Mouse (Mus musculus): ENCODE data around the gene Rras. TPM values are rescaled to one million over a fixed set of nuclear protein-coding genes. Genes with fewer than 3 reads are reported as not detected.
A peak's percentile ranks its signal among the peaks of the same experiment; 100 is the strongest.

Gene Rras
- total RNA-seq, 1 experiment from 2014 or later = 1.1 TPM

- no peak for ATAC-seq (replicated peaks; ENCODE audit: low read depth, poor library complexity, severe bottlenecking)
Measured at GRCm38 (mm10) chr7:45024281-45025248, 6.8 kb downstream of the Rras start.

GRCm38 (mm10) chr7:45025601-45026220 is 8.0 kb downstream of the Rras start:
- ATAC-seq (replicated peaks; ENCODE audit: low read depth, poor library complexity, severe bottlenecking) = no peak

- no peak for ATAC-seq (replicated peaks; ENCODE audit: low read depth, poor library complexity, severe bottlenecking)
Measured at GRCm38 (mm10) chr7:45026256-45026655, 8.5 kb downstream of the Rras start.

- ATAC-seq (replicated peaks; ENCODE audit: low read depth, poor library complexity, severe bottlenecking) = no peak
Measured at GRCm38 (mm10) chr7:45027761-45028160, 10.0 kb downstream of the Rras start.

- no peak for ATAC-seq (replicated peaks; ENCODE audit: low read depth, poor library complexity, severe bottlenecking)
Measured at GRCm38 (mm10) chr7:45028351-45028750, 10.6 kb downstream of the Rras start.

- ATAC-seq (replicated peaks; ENCODE audit: low read depth, poor library complexity, severe bottlenecking) = no peak
Measured at GRCm38 (mm10) chr7:45029995-45030394, 12.2 kb downstream of the Rras start.

GRCm38 (mm10) chr7:45030857-45031256 is 13.1 kb downstream of the Rras start:
- ATAC-seq (replicated peaks; ENCODE audit: low read depth, poor library complexity, severe bottlenecking) = no peak

- ATAC-seq (replicated peaks; ENCODE audit: low read depth, poor library complexity, severe bottlenecking) = no peak
Measured at GRCm38 (mm10) chr7:45033722-45034359, 16.1 kb downstream of the Rras start.

GRCm38 (mm10) chr7:45035631-45036030 is 17.9 kb downstream of the Rras start:
- no peak for ATAC-seq (replicated peaks; ENCODE audit: low read depth, poor library complexity, severe bottlenecking)

- no peak for ATAC-seq (replicated peaks; ENCODE audit: low read depth, poor library complexity, severe bottlenecking)
Measured at GRCm38 (mm10) chr7:45036702-45037101, 18.9 kb downstream of the Rras start.

GRCm38 (mm10) chr7:45037720-45038361 is 20.1 kb downstream of the Rras start:
- ATAC-seq (replicated peaks; ENCODE audit: low read depth, poor library complexity, severe bottlenecking) = peak; percentile 88

- ATAC-seq (replicated peaks; ENCODE audit: low read depth, poor library complexity, severe bottlenecking) = no peak
Measured at GRCm38 (mm10) chr7:45038411-45038810, 20.6 kb downstream of the Rras start.

GRCm38 (mm10) chr7:45040851-45041250 is 23.1 kb downstream of the Rras start:
- no peak for ATAC-seq (replicated peaks; ENCODE audit: low read depth, poor library complexity, severe bottlenecking)

- ATAC-seq (replicated peaks; ENCODE audit: low read depth, poor library complexity, severe bottlenecking) = no peak
Measured at GRCm38 (mm10) chr7:45043307-45043706, 25.5 kb downstream of the Rras start.

- no peak for ATAC-seq (replicated peaks; ENCODE audit: low read depth, poor library complexity, severe bottlenecking)
Measured at GRCm38 (mm10) chr7:45045741-45046140, 28.0 kb downstream of the Rras start.

- ATAC-seq (replicated peaks; ENCODE audit: low read depth, poor library complexity, severe bottlenecking) = no peak
Measured at GRCm38 (mm10) chr7:45046853-45047350, 29.1 kb downstream of the Rras start.

- no peak for ATAC-seq (replicated peaks; ENCODE audit: low read depth, poor library complexity, severe bottlenecking)
Measured at GRCm38 (mm10) chr7:45047491-45047890, 29.7 kb downstream of the Rras start.

- no peak for ATAC-seq (replicated peaks; ENCODE audit: low read depth, poor library complexity, severe bottlenecking)
Measured at GRCm38 (mm10) chr7:45048001-45048890, 30.5 kb downstream of the Rras start.
